Mouse (Mus musculus): ENCODE measurements around the gene Grin1.

Gene Grin1

DNA sequence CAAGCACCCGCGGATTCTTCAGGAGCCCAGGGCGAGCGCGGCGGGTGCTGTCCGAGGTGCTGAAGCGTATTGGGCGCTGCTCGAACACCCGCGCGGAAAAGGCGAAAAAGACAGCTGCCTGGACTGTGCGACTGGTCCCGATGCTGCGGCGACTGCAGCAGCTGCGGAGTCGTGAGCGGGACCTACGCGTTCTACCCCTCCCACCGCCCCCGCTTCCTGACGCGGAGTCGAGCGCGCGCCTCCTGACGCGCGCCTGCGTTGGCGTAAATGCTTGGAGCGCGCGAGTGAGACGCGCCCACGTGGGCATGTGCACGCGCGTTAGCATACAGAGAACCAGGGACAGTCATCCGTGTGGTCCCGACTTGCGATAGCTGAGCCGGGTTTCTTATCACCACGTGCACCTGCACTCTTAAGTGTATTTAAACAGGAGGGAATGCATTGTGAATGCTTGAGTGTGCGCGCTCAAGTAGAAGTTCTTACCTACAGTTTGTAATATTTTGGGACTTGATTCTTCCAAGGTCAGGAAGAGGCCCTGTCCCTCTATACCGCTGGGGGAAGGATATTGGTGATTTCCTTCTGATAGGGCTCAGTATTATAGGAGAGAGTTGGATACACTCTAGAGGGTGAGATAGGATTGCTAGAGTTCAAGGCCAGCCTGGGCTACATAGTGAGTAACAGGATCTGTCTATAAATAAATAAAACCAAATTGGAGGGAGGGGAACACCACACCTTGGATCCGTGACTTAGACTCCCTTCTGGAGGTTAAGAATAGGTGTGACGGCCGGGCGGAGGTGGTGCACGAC, at the start of gene Grin1:
TSS of gene Grin1 (minus strand) at position 217 of the 803 bp plus-strand sequence.
- in situ Hi-C loops (cut with MboI; ENCODE audit: unreplicated experiment in 2 of 2), result no loop called here

DNA sequence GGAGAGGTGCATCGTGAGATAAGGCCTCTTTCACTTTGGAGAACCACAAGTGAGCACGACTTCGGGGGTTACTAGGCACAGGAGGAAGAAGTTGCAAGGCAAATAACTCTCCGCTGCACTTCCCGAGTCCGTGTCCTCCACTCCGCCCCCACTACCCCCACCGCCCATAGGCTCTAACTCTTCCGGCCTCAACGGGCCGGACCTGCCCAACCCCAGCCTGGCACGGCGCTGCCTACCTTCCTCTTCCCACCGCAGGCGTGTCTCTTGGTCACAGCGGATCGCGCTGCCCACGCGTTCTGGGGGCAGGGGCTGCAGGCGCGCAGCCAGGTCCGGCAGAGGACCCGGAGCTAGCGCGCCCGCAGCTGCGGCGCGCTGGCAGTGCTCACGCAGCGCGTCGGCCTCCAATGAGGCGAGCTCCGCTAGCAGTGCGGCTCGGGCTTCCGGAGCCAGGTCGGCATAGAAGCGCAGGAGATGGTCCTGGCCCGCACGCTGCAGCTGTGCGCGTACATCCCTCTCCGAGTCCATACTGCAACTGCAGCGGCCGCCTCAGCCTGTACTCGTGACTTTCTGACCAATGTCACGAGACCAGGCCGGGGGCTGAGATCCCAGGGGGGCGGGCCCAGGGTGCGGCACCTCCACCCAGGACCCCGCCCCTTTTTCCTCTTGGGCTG, 46.2 kb upstream of the Grin1 start, which contains the start of gene Uap1l1:
TSS of gene Uap1l1 (minus strand) at position 592 of the 671 bp plus-strand sequence.
- in situ Hi-C loops (cut with MboI; ENCODE audit: unreplicated experiment in 2 of 2), result loop anchor here in 1 of 2 experiments (5.0 kb wide), 1 partner anchor 33 kb away; the partner anchor contains the start of gene Man1b1

DNA sequence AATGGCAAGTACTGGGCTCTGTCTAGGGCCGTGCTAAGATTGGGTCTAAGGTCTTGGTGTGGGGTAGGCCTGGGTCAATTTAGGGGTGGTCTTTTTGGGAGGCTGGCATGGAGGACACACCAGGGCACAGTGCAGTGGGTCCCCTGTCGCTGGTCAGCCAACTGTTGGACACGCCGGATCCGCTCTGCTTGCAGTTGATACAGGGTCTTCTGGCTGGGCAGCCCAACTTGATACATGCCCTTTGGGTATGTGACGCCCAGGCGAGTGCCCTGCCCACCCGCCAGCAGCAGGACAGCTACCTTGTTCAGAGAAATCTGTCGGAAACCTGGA, 45.7 kb upstream of the Grin1 start:
- in situ Hi-C loops (cut with MboI; ENCODE audit: unreplicated experiment in 2 of 2), result loop anchor here in 1 of 2 experiments (5.0 kb wide), 1 partner anchor 32 kb away; the partner anchor contains the start of gene Man1b1

DNA sequence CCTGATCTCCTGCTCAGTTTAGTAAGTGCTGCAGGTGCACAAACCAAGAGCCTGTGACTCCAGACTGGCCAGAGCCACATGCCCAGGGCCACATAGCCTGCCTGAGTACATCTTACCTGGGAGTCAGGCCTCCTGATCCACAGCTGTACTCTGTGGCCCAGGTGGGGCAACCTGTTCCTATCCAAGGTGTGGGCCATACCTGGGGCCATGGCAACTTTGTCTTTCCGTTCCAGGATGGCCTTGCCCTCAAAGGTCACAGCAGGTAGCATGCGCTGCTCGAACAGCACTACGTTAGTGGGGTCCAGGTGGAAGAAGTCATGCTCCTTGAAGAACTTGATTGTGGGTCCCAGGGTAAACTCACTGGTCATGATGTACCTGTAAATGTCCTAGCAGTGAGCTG, 45.3 kb upstream of the Grin1 start:
- in situ Hi-C loops (cut with MboI; ENCODE audit: unreplicated experiment in 2 of 2), result no loop called here

DNA sequence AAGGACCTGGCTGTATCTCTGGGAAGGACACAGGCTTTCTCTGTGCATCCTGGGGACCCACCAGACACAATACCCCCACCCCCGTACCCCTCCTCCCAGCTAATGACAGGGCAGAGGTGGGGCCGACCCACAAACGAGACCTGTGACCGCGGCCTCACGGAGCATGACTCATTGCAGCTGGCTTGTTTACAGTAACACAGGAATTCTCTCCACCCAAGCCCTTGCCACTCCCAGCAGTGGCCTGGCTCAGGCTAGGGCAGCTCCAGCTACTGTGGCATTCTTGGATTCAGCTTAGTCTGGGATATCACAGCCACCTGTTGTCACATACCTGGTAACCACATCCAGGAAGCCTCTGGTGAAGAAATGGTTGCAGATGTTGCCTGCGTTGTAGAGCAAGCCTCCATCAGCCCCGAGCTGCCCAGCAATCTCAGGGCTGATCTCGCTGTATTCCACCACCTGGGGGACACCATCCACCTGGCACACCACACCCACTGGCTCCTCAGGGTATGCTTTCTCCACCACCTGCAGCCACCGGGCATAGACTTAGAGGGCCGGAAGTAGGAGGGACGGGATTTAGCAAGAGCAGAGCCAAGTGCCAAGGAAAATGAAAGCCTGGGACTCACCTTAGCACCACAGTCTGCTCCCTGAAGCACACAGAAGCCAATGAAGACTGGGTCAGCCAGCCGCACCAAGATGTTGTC, 44.6 kb upstream of the Grin1 start:
- in situ Hi-C loops (cut with MboI; ENCODE audit: unreplicated experiment in 2 of 2), result no loop called here

DNA sequence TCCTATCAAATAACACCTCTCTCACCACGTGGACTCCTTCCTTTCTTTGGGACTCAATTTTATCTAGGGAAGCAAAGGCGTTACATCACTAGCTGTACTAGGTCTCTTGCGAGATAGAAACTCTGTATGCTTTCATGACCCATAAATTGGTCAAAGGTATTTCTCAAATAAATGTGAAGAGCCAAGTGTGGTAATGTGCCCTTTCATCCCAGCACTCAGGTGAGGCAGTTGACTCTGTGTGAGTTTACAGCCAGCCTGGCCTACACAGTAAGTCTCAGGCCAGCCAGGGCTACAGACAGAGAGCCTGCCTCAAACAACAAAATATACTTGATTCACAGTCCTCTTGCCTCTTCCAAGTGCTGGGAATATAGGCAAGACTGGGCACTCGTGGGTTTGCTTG, 40.9 kb upstream of the Grin1 start:
- in situ Hi-C loops (cut with MboI; ENCODE audit: unreplicated experiment in 2 of 2), result no loop called here

DNA sequence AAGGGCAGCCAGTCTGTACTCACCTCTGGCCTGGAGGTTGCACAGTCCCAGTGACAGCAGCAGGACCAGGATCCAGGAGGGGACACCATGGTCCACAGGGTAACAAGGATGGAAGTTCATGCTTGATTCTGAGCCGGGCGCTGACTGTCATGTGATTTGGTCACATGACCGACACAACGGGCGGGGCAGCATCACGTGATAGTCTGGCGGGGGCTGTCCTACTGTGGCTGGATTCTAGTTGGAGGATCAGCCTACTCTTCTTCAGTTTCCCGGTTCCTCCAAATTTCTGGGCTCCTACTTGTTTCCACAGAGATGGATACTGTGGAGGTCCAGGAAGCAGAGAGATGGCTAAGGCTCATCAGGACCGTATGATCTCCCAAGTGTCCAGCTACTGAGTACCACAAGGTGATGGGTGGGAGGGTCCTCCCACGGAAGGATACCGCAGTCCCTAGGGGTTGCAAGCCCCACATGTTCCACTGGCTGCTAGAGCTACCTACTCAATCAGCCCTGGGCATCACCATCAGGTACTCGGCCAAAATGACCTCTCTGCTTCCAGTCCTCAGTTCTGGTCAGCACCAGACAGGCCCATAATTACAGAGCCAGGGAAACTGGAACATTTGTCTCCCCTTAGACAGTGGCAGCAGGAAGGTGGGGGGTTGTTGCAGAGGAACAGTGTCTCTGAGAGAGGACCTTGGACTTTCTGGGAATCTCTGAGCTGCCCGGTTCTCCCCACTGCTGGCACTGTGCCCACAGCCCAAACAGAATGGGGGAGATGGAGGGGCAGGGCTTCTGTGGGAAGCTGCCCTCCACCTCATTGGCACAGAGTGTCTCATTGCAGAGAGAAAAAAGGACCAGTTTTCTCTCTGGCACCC, 37.5 kb upstream of the Grin1 start, which contains the start of gene Dpp7:
TSS of gene Dpp7 (minus strand) at position 152 of the 872 bp plus-strand sequence.
- in situ Hi-C loops (cut with MboI; ENCODE audit: unreplicated experiment in 2 of 2), result no loop called here

DNA sequence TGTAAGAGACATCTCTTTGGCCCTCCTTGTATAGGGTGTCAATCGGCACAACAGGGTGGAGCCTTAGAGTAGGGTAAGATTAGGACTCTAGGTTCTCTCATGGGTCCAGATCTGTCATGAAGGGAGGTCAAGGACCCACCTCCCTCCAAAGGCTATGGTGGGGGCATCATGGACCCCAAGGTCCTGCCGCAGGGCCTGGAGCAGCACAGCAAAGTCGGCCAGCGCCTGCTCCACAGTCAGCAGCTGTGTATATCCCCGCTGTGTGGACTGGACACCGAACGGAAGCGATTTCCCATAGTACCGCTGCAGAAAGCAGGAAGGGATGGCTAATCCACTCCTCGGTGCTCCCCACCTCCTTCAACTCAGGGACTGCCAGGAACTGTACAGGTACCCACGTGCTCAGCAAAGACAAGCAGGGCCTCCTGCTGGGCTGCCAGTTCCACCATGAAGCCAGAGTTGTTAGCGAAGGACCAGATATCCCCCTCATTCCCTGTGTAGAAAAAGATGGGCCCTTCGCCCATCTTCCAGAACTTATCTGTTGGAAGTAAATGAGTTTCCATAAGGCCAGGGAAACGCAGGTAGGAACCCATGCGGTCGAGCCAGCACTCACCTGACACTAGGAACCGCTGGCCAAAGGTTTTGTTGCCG, 36.6 kb upstream of the Grin1 start:
- in situ Hi-C loops (cut with MboI; ENCODE audit: unreplicated experiment in 2 of 2), result no loop called here

DNA sequence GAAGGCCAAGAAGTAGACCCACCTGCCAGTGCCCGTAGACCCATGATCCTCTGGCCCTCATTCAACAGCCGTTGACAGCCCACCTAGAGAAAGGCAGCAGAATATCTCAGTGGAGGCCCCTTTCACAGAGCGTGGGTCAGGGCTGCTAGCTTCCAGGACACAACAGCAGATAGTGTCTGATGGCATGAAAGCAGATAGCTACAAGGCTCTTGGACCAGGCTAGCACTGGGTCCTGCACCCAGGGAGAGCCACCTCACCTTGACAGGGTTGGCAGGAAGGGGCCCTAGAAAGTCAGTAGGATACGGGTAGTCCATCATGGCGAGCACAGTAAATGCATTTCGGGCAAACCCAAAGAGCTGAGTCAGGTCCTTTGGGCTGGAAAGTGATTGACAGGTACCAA, 35.2 kb upstream of the Grin1 start:
- in situ Hi-C loops (cut with MboI; ENCODE audit: unreplicated experiment in 2 of 2), result no loop called here

DNA sequence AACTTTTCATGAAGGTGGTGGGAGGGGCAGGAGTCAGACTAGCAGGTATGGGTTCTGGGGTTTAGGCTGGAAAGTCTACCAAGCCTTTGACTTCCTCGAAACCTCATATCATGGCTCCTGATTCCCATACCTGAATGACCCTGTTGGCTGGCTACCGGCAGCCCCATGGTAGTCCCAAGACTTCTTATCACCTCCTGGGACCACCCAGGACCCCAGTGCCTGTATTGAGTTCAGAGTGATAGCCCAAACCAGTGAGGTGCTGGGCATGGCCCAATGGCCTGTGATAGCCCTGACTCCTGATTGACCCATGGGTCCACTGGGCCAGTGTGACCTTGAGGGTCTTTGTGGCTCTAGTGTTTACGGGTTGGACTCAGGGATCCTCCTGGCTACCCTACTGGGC, 31.7 kb upstream of the Grin1 start:
- in situ Hi-C loops (cut with MboI; ENCODE audit: unreplicated experiment in 2 of 2), result no loop called here

DNA sequence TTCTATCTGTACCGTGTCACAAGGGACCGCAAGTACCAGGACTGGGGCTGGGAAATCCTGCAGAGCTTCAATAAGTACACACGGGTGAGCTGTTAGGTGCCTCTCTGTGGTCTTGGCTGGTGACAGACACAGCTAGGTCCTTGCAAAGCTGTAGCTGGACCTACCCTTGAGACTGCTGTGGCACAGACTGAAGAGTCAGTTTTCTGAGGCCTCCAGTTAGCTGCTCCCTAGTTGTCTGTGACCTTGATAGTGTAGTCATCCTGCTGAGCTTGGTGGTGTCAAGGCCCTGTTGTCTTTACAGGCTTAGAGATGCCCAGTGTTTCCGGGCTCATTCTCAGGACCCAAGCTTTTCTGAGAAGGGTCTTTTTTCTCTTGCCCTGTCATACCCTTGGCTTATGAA, 30.5 kb upstream of the Grin1 start:
- in situ Hi-C loops (cut with MboI; ENCODE audit: unreplicated experiment in 2 of 2), result no loop called here

DNA sequence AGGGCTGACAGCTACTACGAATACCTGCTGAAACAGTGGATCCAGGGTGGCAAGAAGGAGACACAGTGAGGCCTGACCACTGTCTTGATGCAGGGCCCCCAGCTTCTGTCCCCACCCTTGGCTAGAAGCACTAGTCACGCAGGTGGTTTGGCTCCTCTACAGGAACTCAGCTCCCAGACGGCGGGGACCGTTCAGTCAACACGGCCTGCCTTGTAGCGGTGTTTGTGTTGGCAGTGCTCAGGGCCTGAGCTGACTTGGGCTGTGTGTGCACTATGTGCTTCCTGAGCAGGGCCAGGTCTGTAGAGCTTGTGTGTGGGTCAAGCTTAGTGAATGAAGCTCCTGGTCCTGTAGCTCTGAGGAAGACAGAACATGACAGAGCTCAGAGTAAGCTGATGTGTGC, 29.2 kb upstream of the Grin1 start:
- in situ Hi-C loops (cut with MboI; ENCODE audit: unreplicated experiment in 2 of 2), result no loop called here

DNA sequence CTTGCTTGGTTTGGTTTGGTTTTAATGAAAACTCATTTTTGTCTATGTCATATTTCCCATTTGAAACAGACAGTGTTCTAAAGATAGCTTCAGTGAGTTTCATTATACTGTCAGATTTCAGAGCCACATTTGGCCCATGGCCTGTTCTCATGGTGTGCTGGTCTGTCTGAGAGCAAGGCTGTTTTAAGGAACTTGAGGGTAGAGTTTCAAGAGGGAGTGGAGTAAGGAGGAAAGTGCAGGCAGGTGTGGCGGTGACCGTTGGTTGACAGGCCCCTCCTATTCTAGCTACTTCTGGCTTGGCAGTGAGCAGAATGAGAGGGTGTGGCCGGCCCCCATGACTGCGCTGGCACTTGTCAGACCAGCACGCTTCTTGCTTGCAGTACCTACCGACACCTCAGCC, 19.3 kb upstream of the Grin1 start:
- in situ Hi-C loops (cut with MboI; ENCODE audit: unreplicated experiment in 2 of 2), result loop anchor here in 1 of 2 experiments (10.0 kb wide), 1 partner anchor 66 kb away; no protein-coding TSS in a partner anchor

DNA sequence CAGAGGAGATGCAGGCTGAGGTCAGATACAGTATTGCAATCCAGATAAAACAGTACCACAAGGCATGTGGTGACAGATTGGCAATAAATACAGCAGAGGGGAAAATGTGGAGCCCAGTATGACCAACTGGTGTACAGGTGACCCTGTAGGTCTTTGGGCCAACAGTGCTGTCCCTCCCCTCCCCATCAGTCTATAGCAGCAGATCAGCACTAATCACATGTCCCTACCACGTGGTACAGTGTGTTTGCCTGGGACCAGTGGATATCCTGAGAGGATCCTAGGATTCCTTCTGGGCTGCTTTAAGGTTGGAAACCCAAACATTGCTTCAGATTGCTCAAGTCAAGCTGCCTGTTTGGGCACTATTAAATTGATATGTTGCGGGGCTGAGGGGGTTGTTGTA, 14.6 kb upstream of the Grin1 start:
- in situ Hi-C loops (cut with MboI; ENCODE audit: unreplicated experiment in 2 of 2), result loop anchor here (5.0 to 10.0 kb wide), 3 partner anchors 34 to 71 kb away; partner anchors contain the start of gene Uap1l1 (in 1 of the 2)

DNA sequence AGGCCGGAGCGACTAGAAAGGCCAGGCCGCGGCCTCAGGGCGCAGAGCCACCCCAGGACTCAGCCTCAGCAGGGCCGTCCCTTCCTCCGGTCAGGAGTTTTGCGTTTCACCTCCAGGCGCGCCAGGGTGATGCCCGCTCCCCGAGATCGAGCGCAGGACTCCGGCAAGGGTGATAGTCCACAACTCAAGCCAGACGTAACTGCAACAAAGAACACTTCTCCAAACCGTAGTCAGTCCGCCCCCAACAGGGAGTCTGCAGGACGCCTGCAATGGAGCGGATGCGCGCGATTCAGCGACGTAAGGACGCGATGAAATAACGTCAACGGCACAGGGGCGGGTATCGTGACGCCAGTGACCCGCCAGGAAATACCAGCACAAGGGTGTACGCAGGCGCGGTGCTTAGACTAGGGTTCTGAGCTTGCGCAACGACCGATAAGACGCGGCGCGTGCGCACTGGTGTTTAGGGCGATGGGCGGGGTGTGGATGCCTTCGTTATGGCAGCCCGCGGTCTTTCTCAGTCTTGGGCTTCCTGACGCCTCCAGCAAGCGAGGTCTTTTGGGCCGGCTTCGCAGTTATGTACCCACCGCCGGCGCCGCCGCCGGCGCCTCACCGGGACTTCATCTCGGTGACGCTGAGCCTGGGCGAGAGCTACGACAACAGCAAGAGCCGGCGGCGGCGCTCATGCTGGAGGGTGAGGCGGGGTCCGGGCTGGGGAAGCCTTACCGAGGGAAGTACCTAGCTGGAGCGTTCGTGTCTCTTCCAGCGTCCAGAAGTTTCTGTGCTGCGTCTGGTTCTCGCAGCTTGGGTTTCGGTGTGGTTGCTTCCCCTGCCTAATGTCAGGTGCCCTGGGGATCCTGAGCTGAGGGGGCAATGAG, 13.5 kb upstream of the Grin1 start, which contains the start of gene Man1b1:
TSS of gene Man1b1 (plus strand) at position 53 of the 875 bp plus-strand sequence.
- in situ Hi-C loops (cut with MboI; ENCODE audit: unreplicated experiment in 2 of 2), result loop anchor here (5.0 to 10.0 kb wide), 3 partner anchors 35 to 72 kb away; partner anchors contain the start of gene Uap1l1 (in 1 of the 2)

DNA sequence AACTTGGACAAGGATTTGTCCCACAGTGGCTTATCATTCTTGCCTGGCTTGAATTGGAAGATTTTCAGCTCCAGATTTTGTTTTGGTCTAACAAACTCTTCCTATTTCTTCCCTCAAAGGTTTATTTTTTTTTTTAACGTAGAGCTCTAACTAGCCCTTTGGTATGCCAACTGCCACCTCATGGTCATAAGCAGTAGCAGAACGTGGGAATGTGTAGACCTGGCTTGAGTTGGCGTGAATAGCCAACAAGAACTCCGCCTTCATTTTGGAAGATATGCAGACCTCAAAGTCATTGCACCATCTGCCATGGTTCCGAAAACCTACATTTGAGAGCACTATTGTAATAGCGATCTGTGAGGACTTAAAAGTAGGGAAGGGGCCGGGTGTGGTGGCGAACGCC, 12.5 kb upstream of the Grin1 start:
- in situ Hi-C loops (cut with MboI; ENCODE audit: unreplicated experiment in 2 of 2), result loop anchor here (5.0 to 10.0 kb wide), 3 partner anchors 36 to 73 kb away; partner anchors contain the start of gene Uap1l1 (in 1 of the 2)

DNA sequence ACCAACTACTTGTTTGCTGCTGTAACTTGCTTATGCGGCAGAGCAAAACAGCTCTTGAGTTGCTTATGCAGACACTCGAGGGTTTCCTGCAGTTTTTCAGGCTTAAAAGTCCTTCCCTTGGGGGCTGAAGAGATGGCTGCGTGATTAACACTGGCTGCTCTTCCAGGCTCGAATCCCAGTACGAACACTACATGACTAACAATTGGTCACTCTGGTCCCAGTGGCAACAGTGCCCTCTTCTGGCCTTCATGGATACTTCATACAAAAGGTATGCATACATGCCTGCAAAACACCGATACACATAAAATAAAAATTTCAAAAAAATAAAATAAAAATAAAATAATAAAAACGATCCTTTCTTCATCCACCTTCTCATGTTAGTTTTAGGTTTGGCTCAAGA, 9.5 kb upstream of the Grin1 start:
- in situ Hi-C loops (cut with MboI; ENCODE audit: unreplicated experiment in 2 of 2), result loop anchor here in 1 of 2 experiments (10.0 kb wide), 1 partner anchor 194 kb away; no protein-coding TSS in a partner anchor

DNA sequence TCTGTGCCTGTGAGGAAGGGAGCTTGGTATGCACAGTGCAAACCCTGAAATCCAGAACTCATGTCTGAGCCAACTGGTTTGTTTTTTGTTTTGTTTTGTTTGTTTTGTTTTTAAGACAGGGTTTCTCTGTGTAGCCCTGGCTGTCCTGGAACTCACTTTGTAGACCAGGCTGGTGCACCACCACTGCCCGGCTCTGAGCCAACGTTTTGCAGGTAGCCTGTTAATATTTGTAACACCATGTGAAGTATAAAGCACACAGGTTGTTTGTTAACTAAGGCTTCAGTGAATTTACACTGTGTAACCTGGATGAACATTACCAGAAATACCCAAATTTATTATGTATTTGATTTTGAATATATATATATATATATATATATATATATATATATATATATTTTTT, 7.0 kb upstream of the Grin1 start:
- in situ Hi-C loops (cut with MboI; ENCODE audit: unreplicated experiment in 2 of 2), result loop anchor here in 1 of 2 experiments (10.0 kb wide), 1 partner anchor 191 kb away; no protein-coding TSS in a partner anchor

Data from v-Abl transformed pro-B cells (cell line).